ENCODE assay signal across 14 mouse cellular contexts in genomic region chr1:182475005-182475796, GRCm38 (mm10). TPM values are rescaled to one million over a fixed set of nuclear protein-coding genes. Genes with fewer than 3 reads are reported as not detected.
DNase-seq lines count a peak whose midpoint lies in the region; ATAC-seq and TF ChIP-seq lines count a peak whose summit lies in the region.
"Had no signal": no experiment of that assay in that cellular context is flagged by ENCODE, and none has a peak within 500 bp of the region (broad histone marks: within the 10 kb centered on the region; RNA-seq: fewer than 3 reads in every experiment).

No protein-coding gene starts in this region.

- intact Hi-C loops in left cerebral cortex, postnatal 10 days (cut with DNase I): no loop called here

- peaks cover 71% of the 10 kb centered on the region for H3K36me3 ChIP-seq in kidney, postnatal 0 days (ENCODE audit: insufficient read depth, low read length)
- no peaks in the 10 kb centered on the region for H3K36me3 ChIP-seq in MEL (ENCODE audit: control insufficient read depth in 1 of 2, insufficient read depth in 2 of 2, low read length in 2 of 2)

- peak; percentile 14; the same call in 1 of the 2 replicates for TF ChIP-seq RAD21 in MEL (IDR thresholded peaks at IDR 0.05; ENCODE audit: low read depth, low read length)

- peaks cover 1% of the 10 kb centered on the region for H3K4me1 ChIP-seq in kidney, postnatal 0 days (replicated peaks; ENCODE audit: insufficient read depth, low read length)
- no peaks in the 10 kb centered on the region for H3K4me1 ChIP-seq in MEL (ENCODE audit: control insufficient read depth in 1 of 2, insufficient read depth in 2 of 2, low read length in 2 of 2)
- H3K4me1 ChIP-seq: limb, embryonic 12.5 days; neural tube, embryonic 15.5 days had no signal

- H3K27ac ChIP-seq in kidney, postnatal 0 days: no peak overlapping the region
- no peak overlapping the region for H3K27ac ChIP-seq in MEL (ENCODE audit: control insufficient read depth, low read depth, low read length)
- H3K27ac ChIP-seq: limb, embryonic 12.5 days; neural tube, embryonic 15.5 days had no signal

- H3K4me3 ChIP-seq in kidney, postnatal 0 days (replicated peaks; ENCODE audit: low read depth, low read length): no peak overlapping the region
- no peak overlapping the region for H3K4me3 ChIP-seq in MEL (ENCODE audit: control insufficient read depth in 1 of 2, insufficient read depth in 1 of 2, low read depth in 2 of 2, low read length in 2 of 2)
- H3K4me3 ChIP-seq: limb, embryonic 12.5 days; neural tube, embryonic 15.5 days had no signal

- peak; percentile 55 for TF ChIP-seq CTCF in kidney, postnatal 0 days (IDR thresholded peaks at IDR 0.05; ENCODE audit: low read depth)
- TF ChIP-seq CTCF in MEL (IDR thresholded peaks at IDR 0.05 in 2 of 3, conservative IDR thresholded peaks at IDR 0.05 in 1 of 3; ENCODE audit: control insufficient read depth in 1 of 3, insufficient read depth in 1 of 3, low read depth in 2 of 3, low read length in 3 of 3, poor library complexity in 1 of 3, severe bottlenecking in 1 of 3): peak; percentile 15 to 42 (median 34); a peak in 4 of 6 replicates

- no peak overlapping the region for H3K4me2 ChIP-seq in kidney, postnatal 0 days (ENCODE audit: low read length)
- H3K4me2 ChIP-seq: limb, embryonic 12.5 days; midbrain, embryonic 11.5 days; neural tube, embryonic 15.5 days had no signal

- no peaks in the 10 kb centered on the region for H3K79me2 ChIP-seq in MEL (ENCODE audit: control insufficient read depth, insufficient read depth, low read length, poor library complexity)

- no peak overlapping the region for H3K9ac ChIP-seq in kidney, postnatal 0 days (ENCODE audit: low read depth, low read length)
- no peak overlapping the region for H3K9ac ChIP-seq in MEL (ENCODE audit: control insufficient read depth, low read depth, low read length, poor library complexity, severe bottlenecking)
- H3K9ac ChIP-seq: limb, embryonic 12.5 days; neural tube, embryonic 15.5 days had no signal

- no peak for TF ChIP-seq EP300 in MEL (IDR thresholded peaks at IDR 0.05; ENCODE audit: low read depth in 1 of 2, low read length in 2 of 2)

- no peak for TF ChIP-seq POLR2A in MEL (IDR thresholded peaks at IDR 0.05; ENCODE audit: control insufficient read depth in 1 of 2, insufficient read depth in 1 of 2, low read depth in 1 of 2, low read length in 2 of 2, poor library complexity in 1 of 2)

- DNase-seq in cerebellum, adult 11-12 months: peak; percentile 55
- DNase-seq in cerebellum, adult 8-10 months: no peak
- DNase-seq in kidney, postnatal 0 days (ENCODE audit: low spot score): no peak
- DNase-seq in kidney, postnatal 4 days: no peak
- DNase-seq in MEL (ENCODE audit: low read depth, low spot score): no peak
- DNase-seq in left cerebral cortex, postnatal 10 days (ENCODE audit: extremely low spot score in 1 of 2, low spot score in 2 of 2): peak; percentile 30 to 32
- DNase-seq in heart, postnatal 4 days: no peak
- DNase-seq: B cell, adult 2 months; thymus, postnatal 36 days had no signal

- H3K9me3 ChIP-seq in kidney, postnatal 0 days (replicated peaks; ENCODE audit: low read length): no peaks in the 10 kb centered on the region
- H3K9me3 ChIP-seq in MEL (replicated peaks; ENCODE audit: insufficient read depth, low read length): no peaks in the 10 kb centered on the region
- H3K9me3 ChIP-seq: limb, embryonic 12.5 days; neural tube, embryonic 15.5 days had no signal

- no peaks in the 10 kb centered on the region for H3K27me3 ChIP-seq in kidney, postnatal 0 days (ENCODE audit: insufficient read depth, low read length)
- H3K27me3 ChIP-seq in MEL (ENCODE audit: control insufficient read depth in 1 of 2, insufficient read depth in 2 of 2, low read length in 2 of 2): no peaks in the 10 kb centered on the region
- H3K27me3 ChIP-seq: limb, embryonic 12.5 days; neural tube, embryonic 15.5 days had no signal

- ATAC-seq in kidney, postnatal 0 days (replicated peaks; ENCODE audit: low FRiP score, low read depth): no peak
- ATAC-seq in erythroblast, adult 5-6 weeks (replicated peaks; ENCODE audit: low FRiP score, poor library complexity, severe bottlenecking): no peak
- ATAC-seq: intestine, embryonic 16.5 days had no signal

- WGBS in kidney, postnatal 0 days: 85% methylated on average over 5 of the region's 5 CpGs

TF ChIP-seq in MEL, 35 proteins besides CTCF, POLR2A, EP300 and RAD21:
- TF ChIP-seq SMC3 (IDR thresholded peaks at IDR 0.05; ENCODE audit: low read depth, low read length) (peak; percentile 61), MAX (IDR thresholded peaks at IDR 0.05; ENCODE audit: low read length) (no peak), POLR2AphosphoS5 (IDR thresholded peaks at IDR 0.05; ENCODE audit: borderline replicate concordance, low read depth, low read length) (no peak), MEF2A (IDR thresholded peaks at IDR 0.05; ENCODE audit: extremely low read depth, insufficient replicate concordance, low read depth, low read length, poor library complexity, severe bottlenecking) (no peak)

RNA-seq across cellular contexts. Expression of gene Capn2, which starts 42.2 kb away (rescaled TPM):
- polyA plus RNA-seq in kidney, postnatal 0 days (2015; fragmentation: Nextera tagmentation; extraction: Ambion mirVana): 95.1 and 106 TPM in 2 replicates
- 10.6 and 13.6 TPM in 2 replicates for total RNA-seq in MEL (2012; rRNA removed)
- polyA plus RNA-seq in MEL (2012; ENCODE audit: insufficient read depth in 1 of 2, insufficient read length in 2 of 2, low read depth in 1 of 2, low replicate concordance in 2 of 2, missing spikeins in 1 of 2): 10 to 100 TPM in 1 of 2 experiments, not detected in 1; 19.3 TPM
- total RNA-seq in left cerebral cortex, postnatal 10 days (2021): 10 to 100 TPM; 59.9 to 64.6 TPM
- total RNA-seq in erythroblast, adult 5-6 weeks (2015; ENCODE audit: low replicate concordance): 4.6 and 7.5 TPM in 2 replicates
- total RNA-seq in erythroblast, adult 5-6 weeks (2017; ENCODE audit: low replicate concordance): 7.2 and 11.4 TPM in 2 replicates
- 10 to 100 TPM; 86.6 to 89.9 TPM for total RNA-seq in heart, postnatal 4 days (2021)

Comparison
In these comparisons a context has a peak if more than half of its experiments do, and no peak if none do; other contexts are left out.
1. DNase-seq: peak in cerebellum, adult 11-12 months (single experiment) and left cerebral cortex, postnatal 10 days (2 of 2); none in cerebellum, adult 8-10 months (single experiment), kidney, postnatal 0 days (single experiment), kidney, postnatal 4 days (0 of 2), MEL (single experiment) and heart, postnatal 4 days (single experiment).